Mouse (Mus musculus) small intestine, adult 2 months (tissue): Measurements from ENCODE around the gene Cdan1.

Experiments used
- CTCF ChIP-seq: fragments of 200-500 bp; IDR thresholded peaks from 2 replicates; pipeline ENCODE4 v1.5.1; 2012; ENCODE audit warnings: low read depth, mild to moderate bottlenecking, control low read depth, inconsistent platforms, low read length, moderate library complexity, mixed read lengths; ENCODE audit not compliant: insufficient replicate concordance, insufficient read length; ENCODE audit errors: extremely low read depth
- POLR2A ChIP-seq: fragments of 200-500 bp; IDR thresholded peaks from 2 replicates; pipeline ENCODE4 v1.6.1; 2012; ENCODE audit warnings: low read depth, mild to moderate bottlenecking, control low read depth, inconsistent platforms, low read length, moderate library complexity

GRCm38 (mm10) chr2:120850424-120851082 is 625 bp upstream of the Cdan1 start, which contains the start of gene Ttbk2:
- TF ChIP-seq CTCF (no peak), POLR2A (no peak)
